Mouse (Mus musculus) leukemia stem cell, adult 10-12 weeks (primary cell): Measurements from ENCODE around the gene Zfp712. TPM values are rescaled to one million over a fixed set of nuclear protein-coding genes. Genes with fewer than 3 reads are reported as not detected.

ENCODE experiments used
- polyA plus RNA-seq: library from polyadenylated mRNA; stranded (reverse); fragments of >175 nt; gene quantifications from 2 replicates; pipeline ENCODE4 v1.2.3, GENCODE M21; 2012; ENCODE audit warnings: low replicate concordance

The Zfp712 gene
- polyA plus RNA-seq: 0.11 TPM in 1 of 2 replicates, not detected in the other

GRCm38 (mm10) chr13:67060786-67061358 lies at the start of gene Zfp712:
Gene Zfp712, minus strand, starts transcription at chr13:67061170.

DNA sequence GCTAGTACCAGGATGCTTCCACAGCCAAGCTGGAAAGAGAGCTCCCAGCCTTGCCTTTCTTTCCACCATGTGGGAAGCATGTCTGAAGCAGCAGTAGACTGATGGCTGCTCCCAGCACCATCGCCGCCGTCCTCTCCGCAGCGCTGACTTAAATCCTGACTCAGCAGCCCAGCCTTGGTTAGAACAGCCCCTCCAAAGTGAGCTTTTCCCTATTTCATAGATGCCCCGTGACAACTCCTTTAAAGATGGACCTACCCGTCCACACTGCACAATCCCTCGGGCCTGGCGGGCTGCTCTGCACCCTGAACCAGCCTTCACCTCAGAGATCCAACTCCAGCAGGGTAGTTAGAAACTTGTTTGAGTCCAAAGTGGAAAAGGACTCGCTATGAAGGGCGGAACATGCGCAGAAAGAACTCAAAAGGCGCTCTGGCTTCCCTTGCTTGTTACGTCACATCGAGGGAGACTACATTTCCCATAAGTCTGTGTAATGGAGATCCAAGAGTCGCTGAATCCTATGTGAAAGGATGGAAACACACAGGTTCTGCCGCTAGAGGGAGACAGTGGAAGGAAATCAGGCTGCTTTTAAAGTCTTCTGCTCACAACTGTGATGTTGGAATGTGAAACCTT lies 47.3 kb upstream of the Zfp712 start, which contains the start of gene Gm28557:
Gm28557 (minus strand) TSS at position 411 of the 627 bp plus-strand sequence.

GRCm38 (mm10) chr13:67097876-67098275 lies 36.9 kb upstream of the Zfp712 start, which contains the start of gene Zfp708:
Gene Zfp708, minus strand, starts transcription at chr13:67097976.

Other genes starting within 250 kb of the Zfp712 start
- gene Gm10767, start 156.3 kb downstream of the Zfp712 start, polyA plus RNA-seq: 0.19 TPM in 1 of 2 replicates, not detected in the other
- not detected in 2 replicates for gene Zfp708, start 36.8 kb upstream of the Zfp712 start, polyA plus RNA-seq
- gene Gm28557, start 47.4 kb upstream of the Zfp712 start, polyA plus RNA-seq: 0.16 TPM in 1 of 2 replicates, not detected in the other
- not detected in 2 replicates for gene Rslcan18, start 55.1 kb upstream of the Zfp712 start, polyA plus RNA-seq
- 0.07 and 0.44 TPM in 2 replicates for gene Zfp759, start 60.5 kb upstream of the Zfp712 start, polyA plus RNA-seq
- gene Rsl1, start 112.0 kb upstream of the Zfp712 start, polyA plus RNA-seq: 0.08 and 0.12 TPM in 2 replicates
- 0.18 TPM in 1 of 2 replicates, not detected in the other for gene Zfp455, start 133.3 kb upstream of the Zfp712 start, polyA plus RNA-seq
- gene Zfp458, start 217.3 kb upstream of the Zfp712 start, polyA plus RNA-seq: 0.06 and 0.10 TPM in 2 replicates
- gene Zfp457, start 245.3 kb upstream of the Zfp712 start, polyA plus RNA-seq: not detected in 2 replicates